Mouse (Mus musculus) thymus, adult 18-20 months (tissue): Measurements from ENCODE around the gene P3h3.
"Not testable (repeated sequence)": the region's sequence is repeated elsewhere in the genome, so short reads cannot be mapped to it uniquely, and the experiment has no call there.

Experiments
- DNase-seq, 2 experiments: peaks; one replicate each; pipeline ENCODE4 v3.0.0; 2022; ENCODE audit warnings: mixed read lengths in 2 of 2

Gene P3h3

GRCm38 (mm10) chr6:124829799-124830700, 27.5 kb downstream of the P3h3 start:
- peak; percentile 86 to 94 for DNase-seq

DNA sequence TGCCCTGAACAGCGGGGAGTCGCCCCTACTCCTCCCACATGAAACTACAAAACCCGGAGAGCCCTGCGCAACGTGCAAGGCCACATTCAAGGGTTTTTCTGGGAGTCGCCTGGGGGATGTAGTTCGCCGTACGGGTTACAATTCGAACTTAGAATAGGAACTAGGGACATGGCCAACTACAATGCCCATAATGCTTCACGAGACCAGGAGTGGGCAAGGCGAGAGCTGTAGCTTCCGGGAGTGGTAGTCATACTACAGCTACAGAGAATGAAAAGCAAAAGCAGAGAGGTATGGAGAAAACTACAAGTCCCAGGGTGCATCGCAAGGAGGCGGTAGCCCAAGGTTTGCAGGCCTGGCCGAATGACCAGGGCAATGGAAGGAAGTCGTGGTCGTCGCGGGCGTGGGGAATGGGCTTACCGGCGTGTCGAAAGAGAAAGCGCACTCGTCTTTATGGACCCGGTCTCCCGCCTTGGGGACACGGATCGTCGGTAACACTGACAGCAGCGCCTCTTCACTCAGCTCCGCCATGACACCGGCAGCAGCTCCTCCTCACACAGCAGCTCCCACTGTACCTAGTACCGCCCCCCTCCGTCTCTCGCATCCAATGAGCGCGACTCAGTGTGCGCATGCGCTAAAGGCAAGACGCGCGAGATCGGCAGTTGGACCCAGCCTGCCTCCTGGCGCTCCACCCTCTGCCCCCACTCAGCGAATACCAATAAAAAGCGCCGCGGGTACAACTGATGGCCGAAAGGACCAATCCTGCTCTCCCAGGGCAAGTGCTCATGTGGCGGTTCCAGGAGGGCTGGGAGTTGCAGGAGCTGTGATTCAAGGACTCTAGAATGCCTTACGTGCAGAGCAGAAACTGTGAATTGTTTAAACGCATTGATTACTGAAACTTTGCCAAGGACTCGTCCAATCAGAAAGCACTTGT, 28.4 kb downstream of the P3h3 start, which contains the start of the genes Usp5 and Cdca3:
Gene Usp5, minus strand, starts transcription at position 617 of the 931 bp plus-strand sequence.
Gene Cdca3, plus strand, starts transcription at position 680 of the 931 bp plus-strand sequence.
- peak; percentile 99 to 100 for DNase-seq

- peak in 1 of 2 experiments; percentile 56 for DNase-seq
Measured at GRCm38 (mm10) chr6:124828101-124828592, 29.4 kb downstream of the P3h3 start.

DNA sequence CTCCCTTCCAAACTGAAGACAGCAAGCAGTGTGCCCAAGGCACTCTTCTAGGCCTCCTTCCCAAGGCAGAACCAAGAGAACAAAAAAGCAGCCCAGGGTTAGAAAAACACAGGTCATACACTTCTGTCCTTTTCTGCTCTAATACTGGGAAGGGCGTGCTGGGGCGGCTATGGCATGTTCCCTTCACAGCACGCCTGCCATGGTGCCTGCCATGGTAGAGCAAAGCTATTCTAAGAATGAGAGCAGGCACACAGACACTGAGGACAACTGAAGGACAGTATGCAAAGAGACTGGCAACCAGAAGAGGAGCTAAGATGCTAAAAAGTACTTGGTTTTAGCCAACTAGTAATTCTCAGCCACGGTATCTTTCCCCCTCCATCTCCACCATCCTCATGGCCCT, 35.5 kb downstream of the P3h3 start:
- DNase-seq = no peak

GRCm38 (mm10) chr6:124820891-124821290, 36.7 kb downstream of the P3h3 start:
- no peak for DNase-seq

- DNase-seq = no peak
Measured at GRCm38 (mm10) chr6:124817971-124818370, 39.6 kb downstream of the P3h3 start.

- no peak for DNase-seq
Measured at GRCm38 (mm10) chr6:124817563-124817962, 40.0 kb downstream of the P3h3 start.

DNA sequence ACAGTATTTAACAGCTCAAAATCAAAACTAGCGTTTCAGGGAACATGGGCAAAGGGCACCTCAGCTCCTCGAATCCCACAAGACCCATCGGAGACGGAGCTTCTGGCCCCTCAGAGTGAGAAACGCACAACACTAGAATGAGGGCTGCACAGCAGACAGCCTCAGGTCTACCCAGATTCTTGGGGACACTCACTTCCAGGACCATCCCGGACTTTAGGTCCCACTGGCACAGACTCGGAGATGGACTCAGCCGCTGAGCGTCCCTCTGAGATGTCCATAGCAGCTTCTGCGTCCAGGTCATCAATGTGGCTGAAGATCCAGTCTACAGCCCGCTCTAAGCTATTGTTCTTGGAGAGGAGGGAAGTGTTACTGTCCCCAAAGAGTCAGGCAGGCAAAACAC, 40.4 kb downstream of the P3h3 start:
- no peak for DNase-seq

DNA sequence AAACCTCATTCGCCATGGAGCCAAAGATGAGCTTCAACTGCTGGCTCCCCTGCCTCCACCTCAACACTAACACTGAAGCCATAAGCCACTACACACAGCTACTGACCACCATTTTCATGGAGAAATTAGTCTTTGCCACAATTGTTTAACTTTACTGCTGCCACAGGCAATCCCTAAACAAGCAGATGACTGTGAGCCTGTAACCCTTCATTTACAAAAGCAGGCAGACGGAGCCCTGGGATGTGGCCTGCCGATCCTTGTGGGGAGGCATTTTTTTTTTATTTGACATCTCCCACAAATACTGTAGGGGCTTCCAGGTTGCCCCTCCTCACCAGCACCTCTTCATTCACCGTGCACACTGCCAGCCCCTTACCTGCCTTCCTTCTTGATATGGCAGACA, 40.9 kb downstream of the P3h3 start:
- no peak for DNase-seq

- DNase-seq = no peak
Measured at GRCm38 (mm10) chr6:124814858-124815774, 42.4 kb downstream of the P3h3 start.

DNA sequence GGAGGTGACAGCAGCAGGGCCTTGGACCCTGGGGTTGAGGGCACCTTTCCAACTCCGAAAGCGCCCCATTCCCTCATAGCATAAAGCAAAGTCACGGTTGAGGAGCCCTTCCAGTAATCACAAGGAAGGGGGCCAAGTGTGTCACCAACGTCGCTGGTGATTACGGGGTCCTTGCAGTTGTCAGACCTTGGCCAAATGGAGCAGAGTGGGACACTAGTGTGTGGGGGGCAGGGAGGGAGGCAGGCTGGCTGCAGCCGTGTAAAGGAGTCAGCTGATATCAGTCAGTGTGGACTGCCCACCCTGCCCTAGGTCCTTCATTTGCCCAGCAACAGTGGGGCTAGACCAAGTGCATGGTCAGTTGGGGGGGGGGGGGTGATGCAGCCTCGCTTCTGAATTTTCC, 43.1 kb downstream of the P3h3 start:
- DNase-seq = no peak

GRCm38 (mm10) chr6:124813933-124814332, 43.6 kb downstream of the P3h3 start, which contains the start of gene Tpi1:
Tpi1 (minus strand) TSS chr6:124814296.
- peak; percentile 70 to 76 for DNase-seq

- peak; percentile 56 to 70 for DNase-seq
Measured at GRCm38 (mm10) chr6:124813496-124813895, 44.1 kb downstream of the P3h3 start.

GRCm38 (mm10) chr6:124812848-124813247, 44.7 kb downstream of the P3h3 start:
- DNase-seq = no peak

DNA sequence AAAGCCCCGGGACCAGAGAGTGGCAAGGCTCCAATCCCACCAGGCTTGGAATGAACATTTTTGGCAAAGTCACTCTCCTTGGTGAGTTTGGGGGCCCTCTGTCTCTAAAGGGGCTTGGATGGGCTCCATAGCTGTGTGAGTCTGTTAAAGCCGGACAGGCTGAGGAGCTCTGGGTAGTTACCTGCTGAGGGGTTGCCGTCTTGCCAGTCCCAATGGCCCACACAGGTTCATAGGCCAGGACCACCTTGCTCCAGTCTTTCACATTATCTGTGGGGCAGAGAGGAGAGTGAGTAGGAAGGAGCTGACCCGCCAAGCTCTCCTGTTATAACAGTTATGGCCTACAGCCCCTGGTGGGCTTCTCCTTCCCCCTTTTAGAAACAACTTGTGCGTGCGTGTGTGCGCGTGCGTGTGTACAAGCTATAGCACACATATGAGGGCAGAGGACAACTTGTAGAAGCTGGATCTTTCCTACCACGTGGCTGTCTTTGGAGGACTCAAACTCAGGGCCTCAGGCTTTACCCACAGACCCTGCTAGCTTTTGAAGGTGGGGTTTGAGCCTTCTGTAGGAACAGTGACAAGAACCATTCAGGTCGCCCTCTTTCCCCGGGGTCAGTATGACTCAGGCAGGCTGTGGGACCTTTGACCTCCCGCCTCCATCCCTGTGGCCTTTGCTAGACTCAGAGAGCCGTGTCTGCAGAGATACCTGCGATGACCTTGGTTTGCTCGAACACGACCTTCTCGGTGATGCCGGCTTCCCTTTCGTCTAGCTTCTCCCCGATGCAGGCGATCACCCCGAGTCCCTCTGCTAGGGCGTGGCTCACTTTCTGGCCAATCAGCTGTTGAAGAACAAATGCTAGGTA, 45.6 kb downstream of the P3h3 start:
- no peak for DNase-seq

- no peak for DNase-seq
Measured at GRCm38 (mm10) chr6:124811403-124811665, 46.2 kb downstream of the P3h3 start.

- not testable (repeated sequence) for DNase-seq
Measured at GRCm38 (mm10) chr6:124810566-124811402, 46.8 kb downstream of the P3h3 start.

DNA sequence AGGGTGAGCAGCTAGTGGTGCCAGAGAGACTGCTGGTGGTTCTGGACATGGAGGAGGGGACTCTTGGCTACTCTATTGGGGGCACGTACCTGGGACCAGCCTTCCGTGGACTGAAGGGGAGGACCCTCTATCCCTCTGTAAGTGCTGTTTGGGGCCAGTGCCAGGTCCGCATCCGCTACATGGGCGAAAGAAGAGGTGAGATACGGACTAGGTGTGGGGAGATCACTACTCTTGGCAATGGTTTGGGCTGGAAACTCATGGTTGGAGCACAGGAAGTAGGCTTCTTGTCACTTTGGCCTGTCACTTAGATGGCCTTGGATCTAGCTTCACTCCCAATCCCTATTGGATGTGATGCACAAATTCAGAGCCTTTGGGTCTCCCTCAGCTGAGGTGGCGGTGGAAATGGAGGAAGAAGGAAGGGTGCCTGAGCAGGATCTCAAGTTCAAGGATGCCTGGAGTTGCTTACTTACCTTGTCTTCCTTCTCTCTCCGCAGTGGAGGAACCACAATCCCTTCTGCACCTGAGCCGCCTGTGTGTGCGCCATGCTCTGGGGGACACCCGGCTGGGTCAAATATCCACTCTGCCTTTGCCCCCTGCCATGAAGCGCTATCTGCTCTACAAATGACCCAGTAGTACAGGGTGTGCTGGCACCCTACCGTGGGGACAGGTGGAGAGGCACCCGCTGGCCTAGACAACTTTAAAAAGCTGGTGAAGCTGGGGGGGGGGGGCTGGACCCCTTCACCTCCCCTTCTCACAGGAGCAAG, 47.6 kb downstream of the P3h3 start:
- DNase-seq = no peak

DNA sequence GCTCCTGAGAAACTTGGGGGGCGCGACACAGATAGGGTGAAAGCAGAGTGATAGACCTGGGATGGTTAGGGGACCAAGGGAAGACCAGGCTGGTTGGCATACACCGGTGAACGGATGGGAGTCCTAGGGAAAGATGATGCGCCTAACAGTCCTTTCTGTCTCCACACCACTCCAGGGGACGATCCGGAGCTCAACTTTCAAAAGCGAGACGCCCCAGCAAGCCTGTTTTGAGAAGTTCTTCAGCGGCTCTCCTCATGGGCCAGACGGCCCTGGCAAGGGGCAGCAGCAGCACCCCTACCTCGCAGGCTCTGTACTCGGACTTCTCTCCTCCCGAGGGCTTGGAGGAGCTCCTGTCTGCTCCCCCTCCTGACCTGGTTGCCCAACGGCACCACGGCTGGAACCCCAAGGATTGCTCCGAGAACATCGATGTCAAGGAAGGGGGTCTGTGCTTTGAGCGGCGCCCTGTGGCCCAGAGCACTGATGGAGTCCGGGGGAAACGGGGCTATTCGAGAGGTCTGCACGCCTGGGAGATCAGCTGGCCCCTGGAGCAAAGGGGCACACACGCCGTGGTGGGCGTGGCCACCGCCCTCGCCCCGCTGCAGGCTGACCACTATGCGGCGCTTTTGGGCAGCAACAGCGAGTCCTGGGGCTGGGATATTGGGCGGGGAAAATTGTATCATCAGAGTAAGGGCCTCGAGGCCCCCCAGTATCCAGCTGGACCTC, 48.3 kb downstream of the P3h3 start:
- DNase-seq = peak; percentile 55 to 63
